Mouse (Mus musculus): ENCODE results near the gene Dph3. TPM values are rescaled to one million over a fixed set of nuclear protein-coding genes. Genes with fewer than 3 reads are reported as not detected.

The Dph3 gene
- polyA plus RNA-seq, 2 experiments = 44.8 to 97.0 TPM

GRCm38 (mm10) chr14:32046357-32046756, 39.2 kb downstream of the Dph3 start:
- no peaks in the 10 kb centered on the region for H3K4me1 ChIP-seq (ENCODE audit: control insufficient read depth, insufficient read depth, low read length)
- no peak for TF ChIP-seq POLR2A (IDR thresholded peaks at IDR 0.05; ENCODE audit: borderline replicate concordance, extremely low read depth, insufficient read depth, insufficient read length)
- no peaks in the 10 kb centered on the region for H3K27me3 ChIP-seq (ENCODE audit: control insufficient read depth, insufficient read depth, low read length)
- H3K9me3 ChIP-seq (ENCODE audit: control insufficient read depth, low read length) = no peaks in the 10 kb centered on the region
- H3K9ac ChIP-seq (ENCODE audit: low read depth, low read length, severe bottlenecking) = no peak overlapping the region
- WGBS = 78% methylated on average over 8 of the region's 8 CpGs
- ATAC-seq (ENCODE audit: low FRiP score, low read depth) (no peak), DNase-seq (ENCODE audit: low spot score) (no peak)
- H3K36me3 ChIP-seq (ENCODE audit: control insufficient read depth, insufficient read depth, low read length) = no peaks in the 10 kb centered on the region
- no peak overlapping the region for H3K27ac ChIP-seq (replicated peaks; ENCODE audit: low read depth, low read length)
- H3K4me2 ChIP-seq (replicated peaks; ENCODE audit: low read depth, low read length, severe bottlenecking) = no peak overlapping the region
- no peak overlapping the region for H3K4me3 ChIP-seq (replicated peaks; ENCODE audit: low read length)

- no peak overlapping the region for H3K9ac ChIP-seq (ENCODE audit: low read depth, low read length, severe bottlenecking)
- 34% methylated on average over 5 of the region's 5 CpGs for WGBS
- no peak overlapping the region for H3K4me3 ChIP-seq (replicated peaks; ENCODE audit: low read length)
- H3K36me3 ChIP-seq (ENCODE audit: control insufficient read depth, insufficient read depth, low read length) = no peaks in the 10 kb centered on the region
- DNase-seq (ENCODE audit: low spot score) = no peak
- ATAC-seq (ENCODE audit: low FRiP score, low read depth) = no peak
- no peak overlapping the region for H3K4me2 ChIP-seq (replicated peaks; ENCODE audit: low read depth, low read length, severe bottlenecking)
- H3K27me3 ChIP-seq (ENCODE audit: control insufficient read depth, insufficient read depth, low read length) = no peaks in the 10 kb centered on the region
- no peak for TF ChIP-seq POLR2A (IDR thresholded peaks at IDR 0.05; ENCODE audit: borderline replicate concordance, extremely low read depth, insufficient read depth, insufficient read length)
- no peak overlapping the region for H3K27ac ChIP-seq (replicated peaks; ENCODE audit: low read depth, low read length)
- no peaks in the 10 kb centered on the region for H3K4me1 ChIP-seq (ENCODE audit: control insufficient read depth, insufficient read depth, low read length)
- H3K9me3 ChIP-seq (ENCODE audit: control insufficient read depth, low read length) = no peaks in the 10 kb centered on the region
These were observed 43.4 kb downstream of the Dph3 start for GRCm38 (mm10) chr14:32042108-32042507.

GRCm38 (mm10) chr14:32037661-32038252, 47.8 kb downstream of the Dph3 start:
- TF ChIP-seq POLR2A (IDR thresholded peaks at IDR 0.05; ENCODE audit: borderline replicate concordance, extremely low read depth, insufficient read depth, insufficient read length) = no peak
- no peak for ATAC-seq (ENCODE audit: low FRiP score, low read depth)
- H3K4me1 ChIP-seq (ENCODE audit: control insufficient read depth, insufficient read depth, low read length) = no peaks in the 10 kb centered on the region
- no peaks in the 10 kb centered on the region for H3K36me3 ChIP-seq (ENCODE audit: control insufficient read depth, insufficient read depth, low read length)
- WGBS = 81% methylated on average over 8 of the region's 8 CpGs
- H3K27me3 ChIP-seq (ENCODE audit: control insufficient read depth, insufficient read depth, low read length) = no peaks in the 10 kb centered on the region
- H3K4me3 ChIP-seq (replicated peaks; ENCODE audit: low read length) = no peak overlapping the region
- no peaks in the 10 kb centered on the region for H3K9me3 ChIP-seq (ENCODE audit: control insufficient read depth, low read length)
- H3K9ac ChIP-seq (ENCODE audit: low read depth, low read length, severe bottlenecking) = no peak overlapping the region
- DNase-seq (ENCODE audit: low spot score) = no peak
- H3K4me2 ChIP-seq (replicated peaks; ENCODE audit: low read depth, low read length, severe bottlenecking) = no peak overlapping the region
- H3K27ac ChIP-seq (replicated peaks; ENCODE audit: low read depth, low read length) = no peak overlapping the region

GRCm38 (mm10) chr14:32036482-32036881, 49.0 kb downstream of the Dph3 start:
- Histone ChIP-seq H3K9me3 (ENCODE audit: control insufficient read depth, low read length) (no peaks in the 10 kb centered on the region), H3K4me2 (replicated peaks; ENCODE audit: low read depth, low read length, severe bottlenecking) (no peak overlapping the region), H3K9ac (ENCODE audit: low read depth, low read length, severe bottlenecking) (no peak overlapping the region), H3K36me3 (ENCODE audit: control insufficient read depth, insufficient read depth, low read length) (no peaks in the 10 kb centered on the region), H3K4me3 (replicated peaks; ENCODE audit: low read length) (no peak overlapping the region), H3K4me1 (ENCODE audit: control insufficient read depth, insufficient read depth, low read length) (no peaks in the 10 kb centered on the region), H3K27ac (replicated peaks; ENCODE audit: low read depth, low read length) (no peak overlapping the region), H3K27me3 (ENCODE audit: control insufficient read depth, insufficient read depth, low read length) (no peaks in the 10 kb centered on the region)
- no peak for ATAC-seq (ENCODE audit: low FRiP score, low read depth)
- no peak for DNase-seq (ENCODE audit: low spot score)
- no peak for TF ChIP-seq POLR2A (IDR thresholded peaks at IDR 0.05; ENCODE audit: borderline replicate concordance, extremely low read depth, insufficient read depth, insufficient read length)
- WGBS = 73% methylated on average over 5 of the region's 5 CpGs

GRCm38 (mm10) chr14:32032522-32032921, 53.0 kb downstream of the Dph3 start:
- Histone ChIP-seq H3K27me3 (ENCODE audit: control insufficient read depth, insufficient read depth, low read length) (no peaks in the 10 kb centered on the region), H3K4me2 (replicated peaks; ENCODE audit: low read depth, low read length, severe bottlenecking) (no peak overlapping the region), H3K36me3 (ENCODE audit: control insufficient read depth, insufficient read depth, low read length) (no peaks in the 10 kb centered on the region), H3K9ac (ENCODE audit: low read depth, low read length, severe bottlenecking) (no peak overlapping the region), H3K4me3 (replicated peaks; ENCODE audit: low read length) (no peak overlapping the region), H3K4me1 (ENCODE audit: control insufficient read depth, insufficient read depth, low read length) (peaks cover 8% of the 10 kb centered on the region), H3K27ac (replicated peaks; ENCODE audit: low read depth, low read length) (no peak overlapping the region), H3K9me3 (ENCODE audit: control insufficient read depth, low read length) (no peaks in the 10 kb centered on the region)
- 5% methylated on average over 4 of the region's 4 CpGs for WGBS
- DNase-seq (ENCODE audit: low spot score) (peak; percentile 79), ATAC-seq (ENCODE audit: low FRiP score, low read depth) (no peak; the same call in 1 of the 2 replicates)
- TF ChIP-seq POLR2A (IDR thresholded peaks at IDR 0.05; ENCODE audit: borderline replicate concordance, extremely low read depth, insufficient read depth, insufficient read length) = no peak

Other genes starting within 250 kb of the Dph3 start
- 0.17 and 0.19 TPM in 2 replicates for gene Galnt15, start 56.7 kb downstream of the Dph3 start, polyA plus RNA-seq (2012; rRNA removed)
- gene Galnt15, start 56.7 kb downstream of the Dph3 start, polyA plus RNA-seq (2014; fragmentation: Nextera tagmentation; extraction: Ambion mirVana) = 0.15 and 0.25 TPM in 2 replicates
- 20.8 and 23.8 TPM in 2 replicates for gene Oxnad1, start 355 bp downstream of the Dph3 start, polyA plus RNA-seq (2012; rRNA removed)
- gene Oxnad1, start 355 bp downstream of the Dph3 start, polyA plus RNA-seq (2014; fragmentation: Nextera tagmentation; extraction: Ambion mirVana) = 16.0 TPM in 2 replicates
- not detected in 2 replicates for gene Msmb, start 56.3 kb upstream of the Dph3 start, polyA plus RNA-seq (2012; rRNA removed)
- not detected in 2 replicates for gene Msmb, start 56.3 kb upstream of the Dph3 start, polyA plus RNA-seq (2014; fragmentation: Nextera tagmentation; extraction: Ambion mirVana)
- gene Ncoa4, start 74.1 kb upstream of the Dph3 start, polyA plus RNA-seq (2012; rRNA removed) = 40.8 and 45.6 TPM in 2 replicates
- gene Ncoa4, start 74.1 kb upstream of the Dph3 start, polyA plus RNA-seq (2014; fragmentation: Nextera tagmentation; extraction: Ambion mirVana) = 106 and 113 TPM in 2 replicates
- gene Timm23, start 116.2 kb upstream of the Dph3 start, polyA plus RNA-seq (2012; rRNA removed) = 158 and 183 TPM in 2 replicates
- 301 and 309 TPM in 2 replicates for gene Timm23, start 116.2 kb upstream of the Dph3 start, polyA plus RNA-seq (2014; fragmentation: Nextera tagmentation; extraction: Ambion mirVana)
- 19.1 and 19.5 TPM in 2 replicates for gene Parg, start 116.2 kb upstream of the Dph3 start, polyA plus RNA-seq (2012; rRNA removed)
- 44.5 and 49.2 TPM in 2 replicates for gene Parg, start 116.2 kb upstream of the Dph3 start, polyA plus RNA-seq (2014; fragmentation: Nextera tagmentation; extraction: Ambion mirVana)
- 11.2 and 13.3 TPM in 2 replicates for gene Ogdhl, start 236.3 kb upstream of the Dph3 start, polyA plus RNA-seq (2012; rRNA removed)
- 9.7 and 11.4 TPM in 2 replicates for gene Ogdhl, start 236.3 kb upstream of the Dph3 start, polyA plus RNA-seq (2014; fragmentation: Nextera tagmentation; extraction: Ambion mirVana)